Mouse (Mus musculus) CH12.LX (cell line): ENCODE measurements at regions not wholly inside any gene's neighbourhood (a gene's known extent, or its start where the extent isn't known, plus 50 kb on each side); places are given as distances from the start of the nearest gene placed in this dataset.

Source experiments
- CTCF ChIP-seq, 2 experiments: IDR thresholded peaks in 1 of 2; conservative IDR thresholded peaks in 1 of 2; 2 replicates each; pipeline ENCODE4 v1.5.1; 2011 to 2012; ENCODE audit warnings: low read depth in 2 of 2, low read length in 2 of 2, improper control_type of control experiment in 1 of 2, inconsistent platforms in 1 of 2, mild to moderate bottlenecking in 1 of 2, moderate library complexity in 1 of 2
- USF2 ChIP-seq: conservative IDR thresholded peaks from 2 replicates; pipeline ENCODE4 v1.6.1; 2011; ENCODE audit warnings: low read depth, low read length, improper control_type of control experiment

GRCm38 (mm10) chr8:127690792-127691191, 627.1 kb downstream of the Pard3 start:
- TF ChIP-seq CTCF (conservative IDR thresholded peaks at IDR 0.05 in 1 of 2, IDR thresholded peaks at IDR 0.05 in 1 of 2; ENCODE audit: low read depth in 2 of 2, low read length in 2 of 2) (no peak), USF2 (no peak)
